Mouse (Mus musculus): ENCODE data around the gene Lsm7. TPM values are rescaled to one million over a fixed set of nuclear protein-coding genes. Genes with fewer than 3 reads are reported as not detected.
A peak's percentile ranks its signal among the peaks of the same experiment; 100 is the strongest.

Lsm7 gene
- polyA plus RNA-seq, 1 experiment = 67.0 TPM

DNA sequence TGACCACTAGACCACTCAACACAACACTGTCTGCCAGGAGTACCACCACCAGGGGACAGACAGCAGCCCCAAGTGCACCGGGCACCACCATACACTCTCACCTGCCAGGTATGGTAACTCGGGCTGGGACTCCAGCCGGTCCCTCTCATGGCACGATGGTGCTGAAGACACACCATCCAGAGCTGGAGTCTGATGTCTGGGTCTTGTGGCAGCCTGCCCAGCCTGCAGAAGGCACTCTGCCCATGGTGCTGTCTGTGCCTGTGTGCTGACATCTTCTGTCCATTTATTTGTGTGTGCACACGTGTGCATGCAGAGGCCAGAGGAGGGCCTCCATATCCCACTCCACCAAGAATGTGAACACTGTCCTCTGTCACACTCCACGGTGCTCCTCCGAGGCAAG, 40.1 kb upstream of the Lsm7 start:
- no peaks in the 10 kb centered on the region for H3K27me3 ChIP-seq (ENCODE audit: control insufficient read depth, insufficient read depth, low read length)
- no peak for TF ChIP-seq CTCF (IDR thresholded peaks at IDR 0.05; ENCODE audit: control insufficient read depth, insufficient read depth, insufficient replicate concordance, low read depth, low read length)
- no peak for TF ChIP-seq POLR2A (IDR thresholded peaks at IDR 0.05; ENCODE audit: control insufficient read depth, low read depth, low read length)

DNA sequence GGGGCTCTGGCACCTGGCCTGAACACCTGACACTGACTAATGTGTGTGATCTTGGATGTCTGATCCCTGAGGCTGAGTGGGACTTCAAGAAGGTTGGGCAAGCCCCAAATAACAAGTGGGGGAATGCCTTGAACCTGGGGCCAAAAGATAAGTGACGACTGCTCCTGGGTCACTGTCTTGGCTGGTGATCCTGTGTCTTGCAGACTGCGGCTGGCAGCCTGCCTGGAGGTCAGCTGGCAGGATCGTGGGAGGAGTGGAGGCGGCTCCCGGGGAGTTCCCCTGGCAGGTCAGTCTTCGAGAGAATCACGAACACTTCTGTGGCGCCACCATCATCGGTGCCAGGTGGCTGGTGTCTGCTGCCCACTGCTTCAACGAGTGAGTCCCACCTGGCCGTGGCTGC, 32.2 kb upstream of the Lsm7 start:
- H3K4me1 ChIP-seq (ENCODE audit: control insufficient read depth, insufficient read depth, low read length) = peaks cover 4% of the 10 kb centered on the region
- no peaks in the 10 kb centered on the region for H3K27me3 ChIP-seq (ENCODE audit: control insufficient read depth, insufficient read depth, low read length)
- no peak for TF ChIP-seq CTCF (IDR thresholded peaks at IDR 0.05; ENCODE audit: control insufficient read depth, insufficient read depth, insufficient replicate concordance, low read depth, low read length)
- TF ChIP-seq POLR2A (IDR thresholded peaks at IDR 0.05; ENCODE audit: control insufficient read depth, low read depth, low read length) = no peak
- H3K27ac ChIP-seq (ENCODE audit: control insufficient read depth, insufficient read depth, low read depth, low read length) = no peak overlapping the region
- H3K36me3 ChIP-seq (ENCODE audit: control insufficient read depth, insufficient read depth, low read length) = no peaks in the 10 kb centered on the region
- no peak overlapping the region for H3K4me3 ChIP-seq (ENCODE audit: control insufficient read depth, low read depth, low read length)

More for the DNA sequence above, 40.1 kb upstream of the Lsm7 start:
- H3K4me3 ChIP-seq (ENCODE audit: control insufficient read depth, low read depth, low read length) = no peak overlapping the region
- H3K4me1 ChIP-seq (ENCODE audit: control insufficient read depth, insufficient read depth, low read length) = peaks cover 29% of the 10 kb centered on the region
- no peaks in the 10 kb centered on the region for H3K36me3 ChIP-seq (ENCODE audit: control insufficient read depth, insufficient read depth, low read length)
- no peak overlapping the region for H3K27ac ChIP-seq (ENCODE audit: control insufficient read depth, insufficient read depth, low read depth, low read length)

DNA sequence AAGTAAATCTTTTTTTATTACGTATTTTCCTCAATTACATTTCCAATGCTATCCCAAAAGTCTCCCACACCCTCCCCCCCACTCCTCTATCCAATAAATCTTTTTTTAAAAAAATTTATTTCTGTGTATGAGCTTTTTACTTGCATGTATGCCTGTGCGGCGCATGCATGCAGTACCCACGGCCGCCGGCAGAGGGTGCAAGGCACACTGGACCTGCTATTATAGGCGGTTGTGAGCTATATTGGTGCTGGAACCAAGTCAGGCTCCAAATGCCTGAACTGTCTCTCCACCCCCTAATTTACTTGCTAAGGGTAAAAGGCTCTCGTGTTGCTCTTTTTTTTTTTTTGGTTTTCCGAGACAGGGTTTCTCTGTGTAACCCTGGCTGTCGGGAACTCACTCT, 26.3 kb upstream of the Lsm7 start:
- no peak for TF ChIP-seq POLR2A (IDR thresholded peaks at IDR 0.05; ENCODE audit: control insufficient read depth, low read depth, low read length)
- peak; percentile 96 for TF ChIP-seq CTCF (IDR thresholded peaks at IDR 0.05; ENCODE audit: control insufficient read depth, insufficient read depth, insufficient replicate concordance, low read depth, low read length)
- Histone ChIP-seq H3K27me3 (ENCODE audit: control insufficient read depth, insufficient read depth, low read length) (no peaks in the 10 kb centered on the region), H3K27ac (ENCODE audit: control insufficient read depth, insufficient read depth, low read depth, low read length) (no peak overlapping the region), H3K36me3 (ENCODE audit: control insufficient read depth, insufficient read depth, low read length) (no peaks in the 10 kb centered on the region), H3K4me3 (ENCODE audit: control insufficient read depth, low read depth, low read length) (no peak overlapping the region), H3K4me1 (ENCODE audit: control insufficient read depth, insufficient read depth, low read length) (peaks cover 3% of the 10 kb centered on the region)

DNA sequence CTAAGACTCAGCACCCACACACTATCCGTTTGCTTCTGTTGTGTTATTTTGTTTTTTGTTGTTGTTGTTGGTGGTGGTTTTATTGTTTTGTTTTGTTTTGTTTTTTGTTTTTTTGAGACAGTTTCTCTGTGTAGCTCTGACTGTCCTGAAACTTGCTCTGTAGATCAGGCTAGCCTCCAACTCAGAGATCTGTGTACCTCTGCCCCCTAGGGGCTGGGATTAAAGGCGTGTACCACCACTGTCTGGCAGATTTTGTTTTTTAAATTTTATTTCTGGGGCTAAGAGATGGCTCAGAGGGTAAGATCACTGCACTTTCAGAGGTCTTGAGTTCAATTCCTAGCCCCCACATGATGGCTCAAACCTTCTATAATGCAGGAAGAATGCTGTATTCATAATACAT, 25.9 kb upstream of the Lsm7 start:
- TF ChIP-seq POLR2A (IDR thresholded peaks at IDR 0.05; ENCODE audit: control insufficient read depth, low read depth, low read length) (no peak), CTCF (IDR thresholded peaks at IDR 0.05; ENCODE audit: control insufficient read depth, insufficient read depth, insufficient replicate concordance, low read depth, low read length) (no peak)
- Histone ChIP-seq H3K36me3 (ENCODE audit: control insufficient read depth, insufficient read depth, low read length) (no peaks in the 10 kb centered on the region), H3K27ac (ENCODE audit: control insufficient read depth, insufficient read depth, low read depth, low read length) (no peak overlapping the region), H3K4me3 (ENCODE audit: control insufficient read depth, low read depth, low read length) (no peak overlapping the region; the same call in 1 of the 2 replicates), H3K4me1 (ENCODE audit: control insufficient read depth, insufficient read depth, low read length) (peaks cover 3% of the 10 kb centered on the region), H3K27me3 (ENCODE audit: control insufficient read depth, insufficient read depth, low read length) (no peaks in the 10 kb centered on the region)

DNA sequence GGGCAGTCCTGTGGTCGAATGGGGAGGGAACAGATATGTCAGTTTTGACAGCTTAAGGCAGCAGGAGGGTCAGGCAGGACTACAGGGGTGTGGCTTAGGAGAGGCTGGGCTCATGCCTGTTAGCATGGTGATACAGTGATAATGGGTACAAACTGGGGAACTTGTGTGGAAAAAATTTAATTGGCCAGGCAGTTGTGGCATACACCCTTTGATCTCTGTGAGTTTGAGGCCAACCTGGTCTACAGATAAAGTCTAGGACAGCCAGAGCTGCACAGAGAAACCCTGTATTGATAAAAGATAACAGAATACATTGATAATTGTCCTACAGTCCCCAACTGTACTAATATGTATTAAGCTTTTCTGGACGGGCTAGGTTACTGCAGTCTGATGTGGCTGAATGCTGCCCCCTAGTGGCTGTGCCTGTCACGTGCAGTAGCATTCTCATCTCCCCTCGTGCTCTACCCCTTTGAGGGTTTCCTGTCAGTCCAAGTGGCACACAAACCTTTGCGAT, 25.2 kb upstream of the Lsm7 start:
- peak; percentile 99; the same call in 1 of the 2 replicates for TF ChIP-seq CTCF (IDR thresholded peaks at IDR 0.05; ENCODE audit: control insufficient read depth, insufficient read depth, insufficient replicate concordance, low read depth, low read length)
- TF ChIP-seq POLR2A (IDR thresholded peaks at IDR 0.05; ENCODE audit: control insufficient read depth, low read depth, low read length) = no peak
- H3K27ac ChIP-seq (ENCODE audit: control insufficient read depth, insufficient read depth, low read depth, low read length) = no peak overlapping the region
- peaks cover 3% of the 10 kb centered on the region for H3K4me1 ChIP-seq (ENCODE audit: control insufficient read depth, insufficient read depth, low read length)
- H3K4me3 ChIP-seq (ENCODE audit: control insufficient read depth, low read depth, low read length) = no peak overlapping the region; the same call in 1 of the 2 replicates
- H3K27me3 ChIP-seq (ENCODE audit: control insufficient read depth, insufficient read depth, low read length) = no peaks in the 10 kb centered on the region
- no peaks in the 10 kb centered on the region for H3K36me3 ChIP-seq (ENCODE audit: control insufficient read depth, insufficient read depth, low read length)

DNA sequence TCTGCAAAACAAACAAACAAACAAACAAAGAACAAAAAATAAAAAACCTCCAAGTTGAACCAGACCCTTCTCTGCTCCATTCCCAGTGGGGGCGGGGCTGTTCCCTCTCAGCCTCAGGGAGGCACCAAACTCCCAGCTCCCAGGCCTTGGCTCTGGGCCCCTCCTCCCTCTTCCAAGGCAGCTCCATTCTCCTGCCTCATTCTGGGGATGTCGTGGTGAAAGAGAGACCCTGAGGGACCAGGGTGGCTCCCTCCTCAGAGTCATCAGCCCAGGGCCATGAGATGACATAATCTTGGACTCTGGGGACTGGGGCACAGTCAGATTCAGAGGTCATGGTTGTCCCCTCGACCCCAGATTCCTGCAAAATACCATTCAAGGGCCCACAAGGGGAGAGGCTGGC, 21.6 kb upstream of the Lsm7 start:
- Histone ChIP-seq H3K27me3 (ENCODE audit: control insufficient read depth, insufficient read depth, low read length) (no peaks in the 10 kb centered on the region), H3K36me3 (ENCODE audit: control insufficient read depth, insufficient read depth, low read length) (no peaks in the 10 kb centered on the region), H3K4me3 (ENCODE audit: control insufficient read depth, low read depth, low read length) (no peak overlapping the region), H3K27ac (ENCODE audit: control insufficient read depth, insufficient read depth, low read depth, low read length) (no peak overlapping the region), H3K4me1 (ENCODE audit: control insufficient read depth, insufficient read depth, low read length) (peaks cover 3% of the 10 kb centered on the region)
- TF ChIP-seq POLR2A (IDR thresholded peaks at IDR 0.05; ENCODE audit: control insufficient read depth, low read depth, low read length) (no peak), CTCF (IDR thresholded peaks at IDR 0.05; ENCODE audit: control insufficient read depth, insufficient read depth, insufficient replicate concordance, low read depth, low read length) (no peak)

DNA sequence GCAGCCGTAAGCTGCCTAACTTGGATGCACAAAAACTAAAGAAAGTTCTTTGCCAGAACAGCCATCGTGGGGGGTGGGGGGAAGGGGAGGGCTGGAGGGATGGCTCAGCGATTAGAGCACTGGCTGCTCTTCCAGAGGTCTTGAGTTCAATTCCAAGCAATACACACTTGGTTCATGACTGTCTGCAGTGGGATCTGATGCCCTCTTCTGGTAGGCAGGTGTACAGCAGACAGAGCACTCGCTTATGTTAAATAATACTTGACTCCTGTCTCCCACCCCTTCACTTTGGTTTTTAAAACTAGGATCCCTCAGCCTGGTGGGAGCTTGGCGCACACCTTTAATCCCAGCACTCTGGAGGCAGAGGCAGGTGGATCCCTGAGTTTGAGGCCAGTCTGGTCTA, 21.0 kb upstream of the Lsm7 start:
- H3K36me3 ChIP-seq (ENCODE audit: control insufficient read depth, insufficient read depth, low read length) = no peaks in the 10 kb centered on the region
- H3K27ac ChIP-seq (ENCODE audit: control insufficient read depth, insufficient read depth, low read depth, low read length) = no peak overlapping the region
- no peak for TF ChIP-seq POLR2A (IDR thresholded peaks at IDR 0.05; ENCODE audit: control insufficient read depth, low read depth, low read length)
- TF ChIP-seq CTCF (IDR thresholded peaks at IDR 0.05; ENCODE audit: control insufficient read depth, insufficient read depth, insufficient replicate concordance, low read depth, low read length) = no peak; the same call in 1 of the 2 replicates
- H3K27me3 ChIP-seq (ENCODE audit: control insufficient read depth, insufficient read depth, low read length) = no peaks in the 10 kb centered on the region
- peaks cover 3% of the 10 kb centered on the region for H3K4me1 ChIP-seq (ENCODE audit: control insufficient read depth, insufficient read depth, low read length)
- no peak overlapping the region for H3K4me3 ChIP-seq (ENCODE audit: control insufficient read depth, low read depth, low read length)

DNA sequence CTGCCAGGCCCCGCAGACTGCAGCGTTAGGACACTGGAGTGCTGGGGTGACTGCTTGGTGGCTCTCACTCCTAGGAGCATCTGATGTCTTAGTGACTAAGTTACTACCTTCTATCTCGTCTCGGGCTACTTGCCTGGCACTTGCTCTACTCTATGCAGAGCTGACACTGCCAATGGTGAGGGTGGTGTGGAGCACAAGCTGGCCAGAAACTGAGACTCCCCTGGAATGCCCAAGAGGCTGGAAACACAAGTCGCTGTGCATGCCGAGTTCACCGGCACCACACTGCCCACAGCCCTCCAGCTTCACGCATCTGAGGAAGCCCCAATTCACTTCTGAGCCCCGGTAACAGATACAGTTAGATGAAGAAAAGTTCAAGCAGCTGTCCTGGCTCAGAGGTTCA, 19.0 kb upstream of the Lsm7 start:
- no peaks in the 10 kb centered on the region for H3K27me3 ChIP-seq (ENCODE audit: control insufficient read depth, insufficient read depth, low read length)
- H3K36me3 ChIP-seq (ENCODE audit: control insufficient read depth, insufficient read depth, low read length) = no peaks in the 10 kb centered on the region
- no peaks in the 10 kb centered on the region for H3K4me1 ChIP-seq (ENCODE audit: control insufficient read depth, insufficient read depth, low read length)
- H3K27ac ChIP-seq (ENCODE audit: control insufficient read depth, insufficient read depth, low read depth, low read length) = no peak overlapping the region
- TF ChIP-seq POLR2A (IDR thresholded peaks at IDR 0.05; ENCODE audit: control insufficient read depth, low read depth, low read length) (no peak), CTCF (IDR thresholded peaks at IDR 0.05; ENCODE audit: control insufficient read depth, insufficient read depth, insufficient replicate concordance, low read depth, low read length) (no peak)
- H3K4me3 ChIP-seq (ENCODE audit: control insufficient read depth, low read depth, low read length) = no peak overlapping the region

Data from testis, adult 2 months (tissue).